Mouse (Mus musculus): Measurements from ENCODE around the gene Bckdha.

- TF ChIP-seq FLI1 (IDR thresholded peaks at IDR 0.05; ENCODE audit: low read length), result no peak
- no peak for TF ChIP-seq GATA1 (IDR thresholded peaks at IDR 0.05; ENCODE audit: borderline replicate concordance, low read length)
Observed at GRCm38 (mm10) chr7:25706578-25707170, 47.9 kb upstream of the Bckdha start.

All from megakaryocyte, embryonic 14.5 days (primary cell).